Mouse (Mus musculus) liver, postnatal 0 days (tissue): Measurements from ENCODE around the gene Prkcb.

Experiments
- CTCF ChIP-seq: sonication (generic); IDR thresholded peaks from 2 replicates; pipeline ENCODE4 v1.5.1; 2016; ENCODE audit warnings: antibody characterized with exemption, low read depth
- EP300 ChIP-seq: IDR thresholded peaks from 2 replicates; pipeline ENCODE4 v1.6.1; 2016; ENCODE audit warnings: antibody characterized with exemption, low read depth, mild to moderate bottlenecking

DNA sequence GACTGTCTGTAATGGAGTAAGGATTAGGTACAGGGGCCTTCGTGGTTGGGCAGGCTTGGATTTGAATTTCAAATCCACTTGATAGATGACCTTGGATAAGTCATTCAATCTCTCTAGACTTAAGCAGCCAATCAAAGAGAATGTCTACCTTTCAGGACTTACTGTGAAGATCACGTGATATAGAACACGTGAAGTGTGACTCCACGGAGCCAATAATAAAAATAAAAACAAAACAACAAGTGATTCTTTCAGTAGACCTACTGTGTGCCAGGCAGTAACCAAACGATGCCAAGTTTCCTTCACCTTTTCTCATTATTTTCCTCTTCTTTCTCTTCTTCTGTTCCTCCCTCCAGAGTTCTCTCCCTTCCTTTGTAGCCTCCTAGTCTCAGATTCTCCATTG lies 39.9 kb downstream of the Prkcb start:
- TF ChIP-seq CTCF: no peak
- no peak for TF ChIP-seq EP300
